Comparison of ENCODE assay signal across 8 mouse cellular contexts in the genomic region with DNA sequence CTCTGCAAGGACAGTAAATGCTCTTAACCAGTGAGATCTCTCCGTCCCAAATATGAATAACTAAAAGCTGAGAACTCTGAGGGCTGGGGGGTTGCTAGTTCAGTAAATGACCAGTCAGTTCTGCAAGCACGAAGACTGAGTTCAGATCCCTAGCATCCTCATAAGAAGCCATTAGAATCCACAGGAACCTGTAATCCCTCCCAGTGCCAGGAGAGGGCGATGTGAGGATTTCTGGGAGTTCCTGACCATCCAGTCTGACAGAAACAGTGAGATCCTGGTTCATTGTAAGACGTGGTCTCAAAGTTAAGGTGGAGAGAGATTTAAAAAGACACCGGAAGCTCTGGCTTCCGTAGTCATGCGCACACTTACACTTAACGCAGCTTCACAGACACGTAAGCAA.
A peak's percentile ranks its signal among the peaks of the same experiment; 100 is the strongest.
DNase-seq lines count a peak whose midpoint lies in the region; ATAC-seq and TF ChIP-seq lines count a peak whose summit lies in the region.
"Had no signal": no experiment of that assay in that cellular context is flagged by ENCODE, and none has a peak within 500 bp of the region (broad histone marks: within the 10 kb centered on the region; RNA-seq: fewer than 3 reads in every experiment).

No protein-coding gene starts in this region.

- no peak overlapping the region for H3K27ac ChIP-seq in kidney, embryonic 14.5 days (ENCODE audit: low read depth, low read length)
- no peak overlapping the region for H3K27ac ChIP-seq in lung, embryonic 14.5 days (ENCODE audit: low read depth)

- no peaks in the 10 kb centered on the region for H3K36me3 ChIP-seq in kidney, embryonic 14.5 days (ENCODE audit: control insufficient read depth, insufficient read depth, low read length)
- no peaks in the 10 kb centered on the region for H3K36me3 ChIP-seq in E14TG2a.4 (ENCODE audit: insufficient read depth, low read length)
- H3K36me3 ChIP-seq in lung, embryonic 14.5 days (ENCODE audit: insufficient read depth): no peaks in the 10 kb centered on the region

- no peaks in the 10 kb centered on the region for H3K9me3 ChIP-seq in kidney, embryonic 14.5 days (ENCODE audit: control insufficient read depth, low read length)
- H3K9me3 ChIP-seq in E14TG2a.4 (ENCODE audit: low read length): no peaks in the 10 kb centered on the region
- H3K9me3 ChIP-seq in lung, embryonic 14.5 days (ENCODE audit: low read depth, low read length): no peaks in the 10 kb centered on the region

- H3K9ac ChIP-seq in kidney, embryonic 14.5 days (ENCODE audit: low read depth, low read length): no peak overlapping the region
- H3K9ac ChIP-seq in lung, embryonic 14.5 days: no peak overlapping the region

- no peak overlapping the region for H3K4me2 ChIP-seq in kidney, embryonic 14.5 days (replicated peaks; ENCODE audit: low read depth, low read length)
- no peak overlapping the region for H3K4me2 ChIP-seq in lung, embryonic 14.5 days

- peak; percentile 46 for DNase-seq in kidney, adult 9 months
- DNase-seq in ZHBTc4 (ENCODE audit: low read depth, low spot score): peak; percentile 89
- peak; percentile 38 for DNase-seq in lung, embryonic 14.5 days
- DNase-seq in frontal cortex, postnatal 36 days (ENCODE audit: low spot score in 2 of 2): no peak
- no peak for DNase-seq in layer of hippocampus, postnatal 36 days

- ATAC-seq in kidney, embryonic 14.5 days (ENCODE audit: low FRiP score, low TSS enrichment): no peak
- ATAC-seq in lung, embryonic 14.5 days (ENCODE audit: insufficient read depth): no peak

- no peaks in the 10 kb centered on the region for H3K4me1 ChIP-seq in kidney, embryonic 14.5 days (ENCODE audit: control insufficient read depth, insufficient read depth, low read length)
- H3K4me1 ChIP-seq in E14TG2a.4 (replicated peaks; ENCODE audit: low read depth, low read length): no peaks in the 10 kb centered on the region
- H3K4me1 ChIP-seq in lung, embryonic 14.5 days (ENCODE audit: insufficient read depth): no peaks in the 10 kb centered on the region

- no peak overlapping the region for H3K4me3 ChIP-seq in kidney, embryonic 14.5 days (ENCODE audit: low read length)
- H3K4me3 ChIP-seq in E14TG2a.4 (replicated peaks; ENCODE audit: low read length): no peak overlapping the region
- H3K4me3 ChIP-seq in lung, embryonic 14.5 days (ENCODE audit: low read depth, low read length): no peak overlapping the region
- H3K4me3 ChIP-seq: myocyte had no signal

- H3K27me3 ChIP-seq in kidney, embryonic 14.5 days (ENCODE audit: control insufficient read depth, insufficient read depth, low read length): no peaks in the 10 kb centered on the region
- H3K27me3 ChIP-seq in E14TG2a.4 (ENCODE audit: insufficient read depth, low read length): no peaks in the 10 kb centered on the region
- H3K27me3 ChIP-seq in lung, embryonic 14.5 days (ENCODE audit: insufficient read depth, low read length): no peaks in the 10 kb centered on the region

- peak; percentile 63 for TF ChIP-seq CTCF in E14TG2a.4 (conservative IDR thresholded peaks at IDR 0.05; ENCODE audit: low read length)
- TF ChIP-seq CTCF in lung, embryonic 14.5 days (IDR thresholded peaks at IDR 0.05; ENCODE audit: low read depth): peak; percentile 53

- 80% methylated on average over 9 of the region's 9 CpGs for WGBS in kidney, embryonic 14.5 days
- 79% methylated on average over 9 of the region's 9 CpGs for WGBS in lung, embryonic 14.5 days

Comparison
In these comparisons a context has a peak if more than half of its experiments do, and no peak if none do; other contexts are left out.
1. DNase-seq: peak in kidney, adult 9 months (single experiment), ZHBTc4 (single experiment) and lung, embryonic 14.5 days (single experiment); none in frontal cortex, postnatal 36 days (0 of 2) and layer of hippocampus, postnatal 36 days (0 of 2).